Mouse (Mus musculus) small intestine, adult 2 months (tissue): ENCODE measurements around the gene Rab44. TPM values are rescaled to one million over a fixed set of nuclear protein-coding genes. Genes with fewer than 3 reads are reported as not detected.

Experiments
- H3K27ac ChIP-seq: fragments of 200-500 bp; 2 replicates; pipeline ENCODE4 v1.5.1; 2012; ENCODE audit warnings: low read depth, low read length, control low read depth, inconsistent platforms; ENCODE audit not compliant: insufficient read depth
- H3K27me3 ChIP-seq: fragments of 200-500 bp; 2 replicates; pipeline ENCODE4 v1.6.1; 2012; ENCODE audit warnings: mild to moderate bottlenecking, moderate library complexity, low read length, inconsistent platforms; ENCODE audit not compliant: control insufficient read depth, insufficient read depth
- H3K36me3 ChIP-seq: fragments of 200-500 bp; 2 replicates; pipeline ENCODE4 v1.6.1; 2012; ENCODE audit warnings: mild to moderate bottlenecking, low read length, control low read depth, inconsistent platforms; ENCODE audit not compliant: control insufficient read depth, insufficient read depth
- H3K4me1 ChIP-seq: fragments of 200-500 bp; 2 replicates; pipeline ENCODE4 v1.6.1; 2012; ENCODE audit warnings: low read length, inconsistent platforms, mixed read lengths; ENCODE audit not compliant: control insufficient read depth, insufficient read depth, insufficient read length
- H3K4me3 ChIP-seq: fragments of 200-500 bp; 2 replicates; pipeline ENCODE4 v1.5.1; 2012; ENCODE audit warnings: low read depth, mild to moderate bottlenecking, control low read depth, inconsistent platforms, low read length, moderate library complexity
- CTCF ChIP-seq: fragments of 200-500 bp; IDR thresholded peaks from 2 replicates; pipeline ENCODE4 v1.5.1; 2012; ENCODE audit warnings: low read depth, mild to moderate bottlenecking, control low read depth, inconsistent platforms, low read length, moderate library complexity, mixed read lengths; ENCODE audit not compliant: insufficient replicate concordance, insufficient read length; ENCODE audit errors: extremely low read depth
- POLR2A ChIP-seq: fragments of 200-500 bp; IDR thresholded peaks from 2 replicates; pipeline ENCODE4 v1.6.1; 2012; ENCODE audit warnings: low read depth, mild to moderate bottlenecking, control low read depth, inconsistent platforms, low read length, moderate library complexity
- whole genome bisulfite sequencing: fragments of 180-500 bp; shearing (Covaris S2); methylation state at CpG from one replicate; pipeline ENCODE4 v1.1.7; 2018; 5-methylcytosine and 5-hydroxymethylcytosine counted together
- polyA plus RNA-seq: library from polyadenylated mRNA; depleted of rRNA; stranded (reverse); fragments of >200 nt; gene quantifications from 2 replicates; pipeline ENCODE4 v1.2.3, GENCODE M21; 2012

Gene Rab44
- polyA plus RNA-seq, 1 experiment: 0.37 TPM

- no peak for TF ChIP-seq POLR2A
- no peak for TF ChIP-seq CTCF
- 63% methylated on average over 6 of the region's 6 CpGs for WGBS
Measured at GRCm38 (mm10) chr17:29091348-29091944, 22.5 kb upstream of the Rab44 start.

GRCm38 (mm10) chr17:29092497-29092896 lies 21.4 kb upstream of the Rab44 start:
- Histone ChIP-seq H3K27ac (no peak overlapping the region), H3K36me3 (peaks cover 2% of the 10 kb centered on the region), H3K4me3 (no peak overlapping the region), H3K4me1 (peaks cover 2% of the 10 kb centered on the region), H3K27me3 (no peaks in the 10 kb centered on the region)
- 71% methylated on average over 5 of the region's 5 CpGs for WGBS
- TF ChIP-seq CTCF (no peak), POLR2A (no peak)

More at GRCm38 (mm10) chr17:29091348-29091944, 22.5 kb upstream of the Rab44 start:
- Histone ChIP-seq H3K27me3 (no peaks in the 10 kb centered on the region), H3K4me3 (no peak overlapping the region), H3K36me3 (no peaks in the 10 kb centered on the region), H3K27ac (no peak overlapping the region), H3K4me1 (no peaks in the 10 kb centered on the region)

- H3K27ac ChIP-seq: peak overlapping the region; percentile 93
Measured at GRCm38 (mm10) chr17:29093110-29093952, 20.6 kb upstream of the Rab44 start.

GRCm38 (mm10) chr17:29093961-29094309 lies 20.0 kb upstream of the Rab44 start:
- H3K27me3 ChIP-seq: no peaks in the 10 kb centered on the region
- TF ChIP-seq POLR2A (no peak), CTCF (no peak)
- peaks cover 2% of the 10 kb centered on the region for H3K4me1 ChIP-seq
- under 1% methylated on average over 24 of the region's 24 CpGs for WGBS
- peak overlapping the region; percentile 76 for H3K4me3 ChIP-seq
- peaks cover 11% of the 10 kb centered on the region for H3K36me3 ChIP-seq
- peak overlapping the region; percentile 93 for H3K27ac ChIP-seq

More at GRCm38 (mm10) chr17:29093110-29093952, 20.6 kb upstream of the Rab44 start:
- Histone ChIP-seq H3K27me3 (no peaks in the 10 kb centered on the region), H3K4me1 (peaks cover 2% of the 10 kb centered on the region), H3K36me3 (peaks cover 5% of the 10 kb centered on the region), H3K4me3 (peak overlapping the region; percentile 76)
- TF ChIP-seq CTCF (no peak), POLR2A (peak; percentile 100)
- WGBS: 8% methylated on average over 36 of the region's 36 CpGs

GRCm38 (mm10) chr17:29094310-29095181 lies 19.4 kb upstream of the Rab44 start:
- WGBS: under 1% methylated on average over 71 of the region's 71 CpGs
- peaks cover 15% of the 10 kb centered on the region for H3K36me3 ChIP-seq
- TF ChIP-seq CTCF (peak; percentile 29; the same call in 1 of the 2 replicates), POLR2A (no peak)
- H3K27me3 ChIP-seq: no peaks in the 10 kb centered on the region
- H3K4me3 ChIP-seq: peak overlapping the region; percentile 76
- H3K4me1 ChIP-seq: peaks cover 2% of the 10 kb centered on the region
- peak overlapping the region; percentile 93 for H3K27ac ChIP-seq

- H3K27ac ChIP-seq: peak overlapping the region; percentile 93
- peaks cover 2% of the 10 kb centered on the region for H3K4me1 ChIP-seq
- H3K36me3 ChIP-seq: peaks cover 23% of the 10 kb centered on the region
- WGBS: under 1% methylated on average over 44 of the region's 44 CpGs
- no peaks in the 10 kb centered on the region for H3K27me3 ChIP-seq
- TF ChIP-seq POLR2A: no peak
- TF ChIP-seq CTCF: peak; percentile 95
- peak overlapping the region; percentile 76 for H3K4me3 ChIP-seq
Measured at GRCm38 (mm10) chr17:29095201-29095733, 18.7 kb upstream of the Rab44 start.
